Mouse (Mus musculus) megakaryocyte, embryonic 14.5 days (primary cell): ENCODE results near the gene Zfp263. TPM values are rescaled to one million over a fixed set of nuclear protein-coding genes. Genes with fewer than 3 reads are reported as not detected.

ENCODE experiments used
- H3K27me3 ChIP-seq: replicated peaks from 2 replicates; pipeline ENCODE3; 2012; ENCODE audit warnings: inconsistent platforms
- H3K36me3 ChIP-seq: replicated peaks from 2 replicates; pipeline ENCODE3; 2012; ENCODE audit warnings: low read length, inconsistent platforms, mixed read lengths
- H3K4me1 ChIP-seq: 2 replicates; pipeline ENCODE4 v1.6.1; 2012; ENCODE audit warnings: inconsistent platforms
- H3K4me3 ChIP-seq: replicated peaks from 2 replicates; pipeline ENCODE3; 2012; ENCODE audit warnings: moderate library complexity, mild to moderate bottlenecking, inconsistent platforms
- H3K9me3 ChIP-seq: 2 replicates; pipeline ENCODE4 v1.6.1; 2012; ENCODE audit warnings: inconsistent platforms
- FLI1 ChIP-seq: IDR thresholded peaks from 2 replicates; pipeline ENCODE4 v1.6.1; 2012; ENCODE audit warnings: low read length, inconsistent platforms, mixed read lengths
- GATA1 ChIP-seq: IDR thresholded peaks from 3 replicates; pipeline ENCODE4 v1.6.1; 2012; ENCODE audit warnings: mixed read lengths, low read length, inconsistent platforms, borderline replicate concordance
- polyA plus RNA-seq: library from polyadenylated mRNA; stranded (reverse); fragments of >175 nt; gene quantifications from 2 replicates; pipeline ENCODE4 v1.2.3, GENCODE M21; 2012; ENCODE audit warnings: low replicate concordance; ENCODE audit not compliant: insufficient read depth

Gene Zfp263
- polyA plus RNA-seq, 1 experiment = 8.0 TPM

DNA sequence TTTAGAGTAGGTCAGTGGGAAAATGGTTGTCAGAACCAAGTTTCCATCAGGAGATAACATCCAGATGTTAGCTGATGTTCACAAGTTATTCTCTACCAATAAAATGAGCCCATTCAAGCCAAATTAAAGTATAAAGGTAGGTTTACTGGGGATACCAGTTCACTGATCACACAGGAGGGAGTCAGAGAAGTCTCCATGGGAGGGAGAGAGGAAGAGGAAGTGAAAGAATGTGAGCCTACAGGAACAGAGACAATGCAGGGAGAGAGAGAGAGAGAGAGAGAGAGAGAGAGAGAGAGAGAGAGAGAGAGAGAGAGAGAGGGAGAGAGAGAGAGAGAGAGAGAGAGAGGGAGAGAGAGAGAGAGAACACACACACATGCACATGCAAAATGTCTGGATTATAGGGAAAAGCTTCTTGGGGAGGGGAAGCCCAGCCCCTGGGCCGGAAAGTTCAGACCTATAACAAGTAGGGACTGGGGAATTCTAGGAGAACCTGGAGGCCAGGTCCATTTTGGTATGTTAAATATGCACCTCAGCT is 10.6 kb upstream of the Zfp263 start:
- Histone ChIP-seq H3K4me1 (peaks cover 7% of the 10 kb centered on the region; the same call in 1 of the 2 replicates), H3K9me3 (no peaks in the 10 kb centered on the region), H3K27me3 (no peaks in the 10 kb centered on the region), H3K4me3 (no peak overlapping the region), H3K36me3 (no peaks in the 10 kb centered on the region)
- TF ChIP-seq GATA1 (no peak), FLI1 (no peak)

DNA sequence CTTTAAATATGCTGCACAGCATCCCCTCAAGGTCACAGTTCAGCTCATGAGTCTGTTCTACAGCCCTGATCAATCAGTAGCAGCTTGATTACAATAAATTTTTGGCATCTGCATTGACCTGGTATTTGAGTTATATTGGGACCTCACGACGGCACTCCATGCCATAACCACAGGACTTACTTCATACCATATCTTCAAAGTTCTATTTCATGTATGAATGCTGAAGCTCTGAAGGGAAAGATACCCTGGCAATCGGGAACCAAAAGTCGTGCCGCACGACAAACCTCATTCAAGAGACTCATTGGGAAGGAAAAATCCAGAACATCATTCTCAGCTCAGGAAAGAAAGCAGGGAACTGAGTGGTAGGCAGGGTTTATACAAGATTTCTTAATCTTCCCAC is 1.4 kb upstream of the Zfp263 start:
- Histone ChIP-seq H3K9me3 (no peaks in the 10 kb centered on the region), H3K4me1 (peaks cover 30% of the 10 kb centered on the region), H3K27me3 (peaks cover 1% of the 10 kb centered on the region), H3K4me3 (no peak overlapping the region), H3K36me3 (peaks cover 25% of the 10 kb centered on the region)
- TF ChIP-seq FLI1 (no peak), GATA1 (no peak)

DNA sequence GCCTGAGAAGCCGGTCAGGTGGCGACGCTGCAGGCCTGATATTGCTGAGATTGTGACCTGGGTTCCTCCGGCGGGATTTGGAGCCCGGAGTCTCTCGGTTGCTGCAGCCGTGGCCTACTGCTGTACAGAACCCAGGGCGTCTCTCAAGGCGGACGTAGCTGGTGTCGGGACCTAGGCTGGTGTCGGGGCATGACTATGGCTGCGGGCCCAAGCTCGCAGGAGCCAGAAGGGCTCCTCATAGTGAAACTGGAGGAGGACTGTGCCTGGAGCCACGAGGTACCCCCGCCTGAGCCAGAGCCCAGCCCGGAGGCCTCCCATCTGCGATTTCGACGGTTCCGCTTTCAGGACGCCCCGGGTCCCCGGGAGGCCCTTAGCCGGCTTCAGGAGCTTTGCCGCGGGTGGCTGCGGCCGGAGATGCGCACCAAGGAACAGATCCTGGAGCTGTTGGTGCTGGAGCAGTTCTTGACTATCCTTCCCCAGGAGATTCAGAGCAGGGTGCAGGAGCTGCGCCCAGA is 350 bp downstream of the Zfp263 start:
- Histone ChIP-seq H3K27me3 (peaks cover 1% of the 10 kb centered on the region), H3K4me1 (peaks cover 30% of the 10 kb centered on the region), H3K36me3 (peaks cover 40% of the 10 kb centered on the region), H3K9me3 (peaks cover 14% of the 10 kb centered on the region), H3K4me3 (peak overlapping the region; percentile 97)
- TF ChIP-seq GATA1 = no peak
- no peak for TF ChIP-seq FLI1

DNA sequence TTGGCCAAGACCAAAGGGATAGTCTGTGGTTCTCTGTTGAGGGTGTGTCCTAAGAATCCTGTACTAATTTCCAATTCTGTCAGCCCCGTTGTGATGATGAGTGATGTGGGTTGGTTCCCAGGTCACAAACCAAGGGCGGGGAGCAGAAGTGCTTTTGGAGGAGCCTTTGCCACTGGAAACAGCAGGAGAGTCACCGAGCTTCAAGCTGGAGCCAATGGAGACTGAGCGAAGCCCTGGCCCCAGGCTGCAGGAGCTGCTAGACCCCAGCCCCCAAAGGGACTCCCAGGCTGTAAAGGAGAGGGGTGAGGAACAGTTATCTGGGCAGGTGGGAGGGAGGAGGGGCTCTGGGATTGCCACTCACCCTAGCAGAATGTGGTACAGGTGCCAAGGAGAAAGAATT is 1.8 kb downstream of the Zfp263 start:
- no peak for TF ChIP-seq GATA1
- TF ChIP-seq FLI1 = no peak
- Histone ChIP-seq H3K4me1 (peaks cover 30% of the 10 kb centered on the region), H3K27me3 (no peaks in the 10 kb centered on the region), H3K36me3 (peaks cover 54% of the 10 kb centered on the region), H3K4me3 (peak overlapping the region; percentile 97), H3K9me3 (peaks cover 25% of the 10 kb centered on the region)

DNA sequence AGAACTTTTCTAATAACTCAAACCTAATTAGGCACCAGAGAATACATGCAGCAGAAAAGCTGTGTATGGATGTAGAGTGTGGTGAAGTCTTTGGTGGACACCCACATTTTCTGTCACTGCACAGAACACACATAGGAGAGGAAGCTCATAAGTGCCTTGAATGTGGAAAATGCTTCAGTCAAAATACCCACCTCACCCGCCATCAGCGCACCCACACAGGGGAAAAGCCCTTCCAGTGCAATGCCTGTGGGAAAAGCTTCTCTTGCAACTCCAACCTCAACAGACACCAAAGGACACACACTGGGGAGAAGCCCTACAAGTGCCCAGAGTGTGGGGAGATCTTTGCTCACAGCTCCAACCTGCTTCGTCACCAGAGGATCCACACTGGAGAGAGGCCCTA is 5.1 kb downstream of the Zfp263 start:
- Histone ChIP-seq H3K27me3 (no peaks in the 10 kb centered on the region), H3K9me3 (peaks cover 25% of the 10 kb centered on the region), H3K4me1 (peaks cover 24% of the 10 kb centered on the region), H3K4me3 (no peak overlapping the region), H3K36me3 (peaks cover 73% of the 10 kb centered on the region)
- TF ChIP-seq FLI1 = no peak
- TF ChIP-seq GATA1 = no peak

DNA sequence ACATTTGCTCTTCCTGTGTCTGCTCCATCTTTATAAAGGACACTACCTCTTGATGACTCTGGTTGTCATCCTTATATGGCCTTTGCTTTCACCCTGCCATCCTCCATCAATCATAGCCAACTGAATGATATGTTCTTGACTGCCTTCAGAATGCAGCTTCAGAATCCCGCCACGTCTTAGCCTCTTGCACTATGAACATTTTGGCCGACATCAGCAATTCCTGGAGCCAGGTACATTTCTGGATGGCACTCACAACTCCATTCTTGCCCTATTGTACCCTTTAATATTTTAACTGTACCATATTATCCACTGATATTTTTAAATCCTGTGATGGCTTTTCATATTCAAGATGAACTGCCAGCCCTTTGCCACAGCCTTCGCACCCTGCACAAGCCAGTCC is 27.7 kb downstream of the Zfp263 start:
- Histone ChIP-seq H3K4me1 (no peaks in the 10 kb centered on the region), H3K9me3 (no peaks in the 10 kb centered on the region), H3K36me3 (peaks cover 2% of the 10 kb centered on the region), H3K27me3 (no peaks in the 10 kb centered on the region), H3K4me3 (no peak overlapping the region)
- TF ChIP-seq GATA1 = no peak
- TF ChIP-seq FLI1 = no peak

DNA sequence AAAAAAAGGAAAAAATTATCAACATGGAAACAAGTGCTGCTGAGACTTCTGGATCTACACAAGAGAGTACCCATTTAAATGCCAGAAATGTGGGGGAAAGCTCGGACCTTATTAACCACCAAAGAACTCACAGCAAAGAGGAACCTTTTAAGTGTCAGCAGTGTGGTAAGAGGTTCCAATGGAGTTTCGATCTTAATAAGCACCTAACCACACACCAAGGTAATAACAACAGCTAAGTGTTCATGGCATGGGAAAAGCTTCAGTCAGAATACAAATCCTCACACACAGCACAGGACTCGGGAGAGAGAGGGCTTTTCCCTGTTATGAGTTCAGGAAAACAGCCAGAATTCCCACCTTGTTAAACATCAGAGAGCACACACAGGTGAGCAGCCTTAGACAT is 32.5 kb downstream of the Zfp263 start:
- no peaks in the 10 kb centered on the region for H3K27me3 ChIP-seq
- TF ChIP-seq FLI1 (no peak), GATA1 (no peak)
- no peak overlapping the region for H3K4me3 ChIP-seq
- H3K4me1 ChIP-seq = no peaks in the 10 kb centered on the region
- H3K36me3 ChIP-seq = no peaks in the 10 kb centered on the region
- H3K9me3 ChIP-seq = no peaks in the 10 kb centered on the region

DNA sequence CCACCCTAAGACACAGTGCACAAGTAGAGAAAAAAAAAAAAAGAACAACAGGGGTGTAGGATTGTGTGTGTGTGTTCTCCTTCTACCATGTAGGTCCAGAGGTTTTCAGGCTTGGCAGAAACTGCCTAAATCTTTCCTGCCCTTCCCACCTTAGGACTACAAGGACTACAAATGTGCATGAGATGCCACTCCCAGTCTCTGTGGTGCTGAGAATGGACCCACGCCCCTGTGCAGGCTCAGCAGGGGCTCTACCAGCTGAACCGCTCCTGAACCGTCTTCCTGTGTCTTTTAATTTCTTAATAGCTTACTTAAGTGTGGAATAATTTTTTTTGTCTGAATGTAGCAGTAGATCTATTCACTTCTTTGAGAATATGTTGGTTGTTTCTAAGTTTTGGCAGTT is 34.1 kb downstream of the Zfp263 start:
- TF ChIP-seq GATA1 = no peak
- no peak for TF ChIP-seq FLI1
- H3K4me3 ChIP-seq = no peak overlapping the region
- H3K9me3 ChIP-seq = no peaks in the 10 kb centered on the region

DNA sequence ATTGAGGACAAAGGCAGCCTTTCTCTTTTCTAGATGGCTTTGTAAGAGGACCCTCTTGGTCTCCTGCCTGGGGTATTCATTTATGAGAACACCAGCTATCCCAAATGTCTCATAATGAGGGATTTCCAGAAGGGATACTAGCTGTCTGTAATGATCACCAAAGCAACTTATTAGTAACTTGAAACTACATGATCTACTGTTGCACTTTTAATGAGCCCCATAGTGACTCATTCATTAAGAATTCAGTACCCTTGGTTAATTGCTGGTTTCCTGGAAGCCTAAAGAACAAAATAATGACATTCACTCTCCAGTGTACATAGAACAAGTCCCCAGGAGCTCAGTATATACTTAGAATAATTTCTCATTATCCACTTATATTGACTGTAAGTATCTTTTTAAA is 37.3 kb downstream of the Zfp263 start:
- Histone ChIP-seq H3K36me3 (no peaks in the 10 kb centered on the region), H3K4me1 (no peaks in the 10 kb centered on the region), H3K4me3 (no peak overlapping the region), H3K9me3 (no peaks in the 10 kb centered on the region), H3K27me3 (no peaks in the 10 kb centered on the region)
- TF ChIP-seq FLI1 (no peak), GATA1 (no peak)

More for the DNA sequence above, 34.1 kb downstream of the Zfp263 start:
- Histone ChIP-seq H3K27me3 (no peaks in the 10 kb centered on the region), H3K4me1 (no peaks in the 10 kb centered on the region), H3K36me3 (no peaks in the 10 kb centered on the region)

DNA sequence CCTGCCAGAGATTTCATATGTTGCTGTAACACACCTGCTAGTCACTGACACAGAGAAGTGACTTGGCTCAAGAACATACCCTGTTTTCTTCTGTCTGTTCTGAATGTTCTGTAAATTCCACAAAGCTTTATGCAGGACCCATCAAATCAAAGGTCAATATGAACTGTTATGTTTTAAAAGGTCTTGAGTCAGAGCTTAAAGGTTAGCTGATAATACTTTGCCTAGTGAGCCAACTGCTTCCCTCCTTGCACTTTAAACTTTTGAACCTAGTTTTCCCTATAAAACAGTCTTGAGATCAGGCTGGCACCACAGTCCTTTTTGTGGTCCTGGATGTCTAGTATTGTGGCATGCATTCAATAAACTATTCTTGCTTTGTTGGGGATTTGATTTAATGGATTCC is 44.5 kb downstream of the Zfp263 start:
- no peak overlapping the region for H3K4me3 ChIP-seq
- H3K9me3 ChIP-seq = 0 out of 2 replicates have a peak, but pooled peaks cover 11% of the 10 kb centered on the region
- H3K27me3 ChIP-seq = no peaks in the 10 kb centered on the region
- no peaks in the 10 kb centered on the region for H3K36me3 ChIP-seq
- no peaks in the 10 kb centered on the region for H3K4me1 ChIP-seq
- TF ChIP-seq GATA1 = no peak
- no peak for TF ChIP-seq FLI1

Other genes with a start within 250 kb of the Zfp263 start
- not detected in 2 replicates for gene Olfr161, start 153.1 kb upstream of the Zfp263 start, polyA plus RNA-seq
- 0.38 TPM in 1 of 2 replicates, not detected in the other for gene Mefv, start 26.0 kb upstream of the Zfp263 start, polyA plus RNA-seq
- gene Olfr15, start 86.8 kb downstream of the Zfp263 start, polyA plus RNA-seq = not detected in 2 replicates
- gene Zfp174, start 103.2 kb downstream of the Zfp263 start, polyA plus RNA-seq = 0.11 and 0.54 TPM in 2 replicates
- gene Naa60, start 128.3 kb downstream of the Zfp263 start, polyA plus RNA-seq = 30.2 and 49.6 TPM in 2 replicates
- gene Zfp597, start 140.5 kb downstream of the Zfp263 start, polyA plus RNA-seq = 0.77 and 3.0 TPM in 2 replicates
- gene Gm20695, start 140.6 kb downstream of the Zfp263 start, polyA plus RNA-seq = not detected in 2 replicates
- gene 1700037C18Rik, start 164.6 kb downstream of the Zfp263 start, polyA plus RNA-seq = 18.9 and 24.5 TPM in 2 replicates
- 17.0 TPM in 1 of 2 replicates, not detected in the other for gene Cluap1, start 164.7 kb downstream of the Zfp263 start, polyA plus RNA-seq
- gene Nlrc3, start 232.5 kb downstream of the Zfp263 start, polyA plus RNA-seq = 0.31 TPM in 1 of 2 replicates, not detected in the other